Mouse (Mus musculus): ENCODE data around the gene Sestd1. TPM values are rescaled to one million over a fixed set of nuclear protein-coding genes. Genes with fewer than 3 reads are reported as not detected.

The Sestd1 gene
- polyA plus RNA-seq, 1 experiment = 38.4 TPM

- no peak for DNase-seq
- Histone ChIP-seq H3K4me3 (ENCODE audit: insufficient read depth, low read depth, low read length) (no peak overlapping the region), H3K27ac (ENCODE audit: insufficient read depth, low read depth, low read length) (no peak overlapping the region), H3K36me3 (ENCODE audit: control insufficient read depth, insufficient read depth, low read length) (no peaks in the 10 kb centered on the region), H3K4me1 (ENCODE audit: control insufficient read depth, insufficient read depth, low read length) (peaks cover 35% of the 10 kb centered on the region), H3K27me3 (replicated peaks; ENCODE audit: control insufficient read depth, insufficient read depth, low read length) (no peaks in the 10 kb centered on the region)
- 56% methylated on average over 4 of the region's 4 CpGs for WGBS
- TF ChIP-seq CTCF (conservative IDR thresholded peaks at IDR 0.05; ENCODE audit: insufficient read depth, insufficient read length, low read depth, low read length) = no peak
- TF ChIP-seq POLR2A (IDR thresholded peaks at IDR 0.05; ENCODE audit: low read depth, low read length) = no peak
These were observed 114.0 kb downstream of the Sestd1 start for GRCm38 (mm10) chr2:77166366-77166765.

- Histone ChIP-seq H3K4me1 (ENCODE audit: control insufficient read depth, insufficient read depth, low read length) (peaks cover 33% of the 10 kb centered on the region), H3K4me3 (ENCODE audit: insufficient read depth, low read depth, low read length) (no peak overlapping the region), H3K27ac (ENCODE audit: insufficient read depth, low read depth, low read length) (no peak overlapping the region), H3K27me3 (replicated peaks; ENCODE audit: control insufficient read depth, insufficient read depth, low read length) (no peaks in the 10 kb centered on the region), H3K36me3 (ENCODE audit: control insufficient read depth, insufficient read depth, low read length) (no peaks in the 10 kb centered on the region; the same call in 1 of the 2 replicates)
- no peak for DNase-seq
- 71% methylated on average over 3 of the region's 3 CpGs for WGBS
- TF ChIP-seq CTCF (conservative IDR thresholded peaks at IDR 0.05; ENCODE audit: insufficient read depth, insufficient read length, low read depth, low read length) (no peak), POLR2A (IDR thresholded peaks at IDR 0.05; ENCODE audit: low read depth, low read length) (no peak)
These were observed 115.7 kb downstream of the Sestd1 start for GRCm38 (mm10) chr2:77164662-77165061.

GRCm38 (mm10) chr2:77163381-77163780 lies 117.0 kb downstream of the Sestd1 start:
- Histone ChIP-seq H3K27me3 (replicated peaks; ENCODE audit: control insufficient read depth, insufficient read depth, low read length) (no peaks in the 10 kb centered on the region), H3K36me3 (ENCODE audit: control insufficient read depth, insufficient read depth, low read length) (no peaks in the 10 kb centered on the region; the same call in 1 of the 2 replicates), H3K27ac (ENCODE audit: insufficient read depth, low read depth, low read length) (peak overlapping the region; percentile 35; the same call in 1 of the 2 replicates), H3K4me1 (ENCODE audit: control insufficient read depth, insufficient read depth, low read length) (peaks cover 26% of the 10 kb centered on the region), H3K4me3 (ENCODE audit: insufficient read depth, low read depth, low read length) (no peak overlapping the region)
- no peak for TF ChIP-seq CTCF (conservative IDR thresholded peaks at IDR 0.05; ENCODE audit: insufficient read depth, insufficient read length, low read depth, low read length)
- TF ChIP-seq POLR2A (IDR thresholded peaks at IDR 0.05; ENCODE audit: low read depth, low read length) = no peak
- peak; percentile 84 for DNase-seq
- WGBS = 47% methylated on average over 3 of the region's 3 CpGs

GRCm38 (mm10) chr2:77162135-77162534 lies 118.3 kb downstream of the Sestd1 start:
- H3K27me3 ChIP-seq (replicated peaks; ENCODE audit: control insufficient read depth, insufficient read depth, low read length) = no peaks in the 10 kb centered on the region; the same call in 1 of the 2 replicates
- WGBS = 74% methylated on average over 3 of the region's 3 CpGs
- no peaks in the 10 kb centered on the region; the same call in 1 of the 2 replicates for H3K36me3 ChIP-seq (ENCODE audit: control insufficient read depth, insufficient read depth, low read length)
- peaks cover 19% of the 10 kb centered on the region for H3K4me1 ChIP-seq (ENCODE audit: control insufficient read depth, insufficient read depth, low read length)
- TF ChIP-seq CTCF (conservative IDR thresholded peaks at IDR 0.05; ENCODE audit: insufficient read depth, insufficient read length, low read depth, low read length) (no peak), POLR2A (IDR thresholded peaks at IDR 0.05; ENCODE audit: low read depth, low read length) (no peak)
- DNase-seq = no peak
- H3K27ac ChIP-seq (ENCODE audit: insufficient read depth, low read depth, low read length) = no peak overlapping the region
- H3K4me3 ChIP-seq (ENCODE audit: insufficient read depth, low read depth, low read length) = no peak overlapping the region

GRCm38 (mm10) chr2:77157546-77157945 lies 122.8 kb downstream of the Sestd1 start:
- TF ChIP-seq POLR2A (IDR thresholded peaks at IDR 0.05; ENCODE audit: low read depth, low read length) (no peak), CTCF (conservative IDR thresholded peaks at IDR 0.05; ENCODE audit: insufficient read depth, insufficient read length, low read depth, low read length) (no peak)
- no peaks in the 10 kb centered on the region; the same call in none of the 2 replicates for H3K36me3 ChIP-seq (ENCODE audit: control insufficient read depth, insufficient read depth, low read length)
- no peak overlapping the region for H3K27ac ChIP-seq (ENCODE audit: insufficient read depth, low read depth, low read length)
- H3K4me1 ChIP-seq (ENCODE audit: control insufficient read depth, insufficient read depth, low read length) = peaks cover 8% of the 10 kb centered on the region
- WGBS = 94% methylated on average over 4 of the region's 4 CpGs
- no peak overlapping the region for H3K4me3 ChIP-seq (ENCODE audit: insufficient read depth, low read depth, low read length)
- no peak for DNase-seq
- no peaks in the 10 kb centered on the region; the same call in 1 of the 2 replicates for H3K27me3 ChIP-seq (replicated peaks; ENCODE audit: control insufficient read depth, insufficient read depth, low read length)

- no peaks in the 10 kb centered on the region; the same call in 1 of the 2 replicates for H3K36me3 ChIP-seq (ENCODE audit: control insufficient read depth, insufficient read depth, low read length)
- 47% methylated on average over 4 of the region's 4 CpGs for WGBS
- no peak overlapping the region for H3K4me3 ChIP-seq (ENCODE audit: insufficient read depth, low read depth, low read length)
- no peak for DNase-seq
- TF ChIP-seq POLR2A (IDR thresholded peaks at IDR 0.05; ENCODE audit: low read depth, low read length) = no peak
- TF ChIP-seq CTCF (conservative IDR thresholded peaks at IDR 0.05; ENCODE audit: insufficient read depth, insufficient read length, low read depth, low read length) = no peak
- H3K4me1 ChIP-seq (ENCODE audit: control insufficient read depth, insufficient read depth, low read length) = peaks cover 6% of the 10 kb centered on the region; the same call in 1 of the 2 replicates
- H3K27ac ChIP-seq (ENCODE audit: insufficient read depth, low read depth, low read length) = no peak overlapping the region
- H3K27me3 ChIP-seq (replicated peaks; ENCODE audit: control insufficient read depth, insufficient read depth, low read length) = no peaks in the 10 kb centered on the region; the same call in 1 of the 2 replicates
These were observed 126.3 kb downstream of the Sestd1 start for GRCm38 (mm10) chr2:77154080-77154479.

- Histone ChIP-seq H3K27me3 (replicated peaks; ENCODE audit: control insufficient read depth, insufficient read depth, low read length) (no peaks in the 10 kb centered on the region), H3K27ac (ENCODE audit: insufficient read depth, low read depth, low read length) (no peak overlapping the region), H3K4me1 (ENCODE audit: control insufficient read depth, insufficient read depth, low read length) (peaks cover 6% of the 10 kb centered on the region; the same call in 1 of the 2 replicates), H3K4me3 (ENCODE audit: insufficient read depth, low read depth, low read length) (no peak overlapping the region), H3K36me3 (ENCODE audit: control insufficient read depth, insufficient read depth, low read length) (no peaks in the 10 kb centered on the region)
- DNase-seq = no peak
- WGBS = 93% methylated on average over 8 of the region's 8 CpGs
- TF ChIP-seq CTCF (conservative IDR thresholded peaks at IDR 0.05; ENCODE audit: insufficient read depth, insufficient read length, low read depth, low read length) = no peak
- TF ChIP-seq POLR2A (IDR thresholded peaks at IDR 0.05; ENCODE audit: low read depth, low read length) = no peak
These were observed 129.1 kb downstream of the Sestd1 start for GRCm38 (mm10) chr2:77151255-77151654.
